Comparison of ENCODE assay signal across 32 mouse cellular contexts in the genomic region with DNA sequence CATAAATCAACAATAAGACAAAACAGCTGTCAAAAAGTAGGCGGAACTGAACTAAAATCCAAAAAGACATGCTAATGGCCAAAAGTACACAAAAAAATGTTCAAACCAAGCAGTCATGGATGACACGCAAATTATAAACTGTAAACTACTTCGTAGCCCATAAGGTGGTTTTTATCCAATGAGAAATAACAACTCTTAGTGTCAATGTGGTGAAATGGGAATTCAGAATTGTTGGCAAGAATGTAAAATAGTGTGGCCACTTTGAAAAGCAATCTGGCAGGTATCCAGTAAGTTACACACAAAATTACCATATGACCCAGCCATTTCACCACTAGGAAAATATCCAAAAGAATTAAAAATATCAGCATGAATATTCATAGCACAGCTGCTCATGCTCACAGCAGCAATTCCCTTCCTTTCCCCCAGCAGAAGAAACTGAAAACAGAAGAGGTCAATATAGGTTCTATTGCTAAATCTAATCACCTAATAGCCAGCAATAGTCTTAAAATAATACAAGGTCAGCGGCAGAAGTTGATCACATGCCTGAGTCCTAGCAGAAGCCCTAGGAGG. TPM values are rescaled to one million over a fixed set of nuclear protein-coding genes. Genes with fewer than 3 reads are reported as not detected.
DNase-seq lines count a peak whose midpoint lies in the region; ATAC-seq and TF ChIP-seq lines count a peak whose summit lies in the region.
"Had no signal": no experiment of that assay in that cellular context is flagged by ENCODE, and none has a peak within 500 bp of the region (broad histone marks: within the 10 kb centered on the region; RNA-seq: fewer than 3 reads in every experiment).

No protein-coding gene starts in this region.

- H3K4me1 ChIP-seq in forebrain, embryonic 13.5 days, result no peaks in the 10 kb centered on the region
- no peaks in the 10 kb centered on the region for H3K4me1 ChIP-seq in forebrain, embryonic 10.5 days
- peaks cover 2% of the 10 kb centered on the region; the same call in 1 of the 2 replicates for H3K4me1 ChIP-seq in forebrain, embryonic 16.5 days (replicated peaks; ENCODE audit: control insufficient read depth, insufficient read depth, low read length)
- H3K4me1 ChIP-seq in forebrain, embryonic 11.5 days (replicated peaks; ENCODE audit: control insufficient read depth, insufficient read depth, low read length), result no peaks in the 10 kb centered on the region
- H3K4me1 ChIP-seq in midbrain, postnatal 0 days (ENCODE audit: insufficient read depth, low read length), result no peaks in the 10 kb centered on the region
- no peaks in the 10 kb centered on the region for H3K4me1 ChIP-seq in midbrain, embryonic 14.5 days (ENCODE audit: control insufficient read depth, insufficient read depth, low read length)
- H3K4me1 ChIP-seq: embryonic facial prominence, embryonic 12.5 days; heart, embryonic 12.5 days; heart, embryonic 15.5 days; hindbrain, embryonic 12.5 days had no signal

- H3K9ac ChIP-seq in forebrain, embryonic 13.5 days, result no peak overlapping the region
- no peak overlapping the region for H3K9ac ChIP-seq in forebrain, embryonic 16.5 days (replicated peaks; ENCODE audit: low read depth, low read length)
- no peak overlapping the region for H3K9ac ChIP-seq in forebrain, embryonic 11.5 days (ENCODE audit: low read length)
- no peak overlapping the region for H3K9ac ChIP-seq in midbrain, postnatal 0 days (replicated peaks; ENCODE audit: low read length, poor library complexity, severe bottlenecking)
- no peak overlapping the region for H3K9ac ChIP-seq in midbrain, embryonic 14.5 days (replicated peaks; ENCODE audit: low read length)
- H3K9ac ChIP-seq: embryonic facial prominence, embryonic 12.5 days; heart, embryonic 12.5 days; heart, embryonic 15.5 days; hindbrain, embryonic 12.5 days had no signal

- H3K4me2 ChIP-seq in forebrain, embryonic 13.5 days, result no peak overlapping the region
- no peak overlapping the region for H3K4me2 ChIP-seq in forebrain, embryonic 16.5 days (ENCODE audit: low read length)
- no peak overlapping the region for H3K4me2 ChIP-seq in forebrain, embryonic 11.5 days (ENCODE audit: low read depth, low read length, severe bottlenecking)
- no peak overlapping the region for H3K4me2 ChIP-seq in midbrain, postnatal 0 days (ENCODE audit: low read depth, low read length, poor library complexity, severe bottlenecking)
- H3K4me2 ChIP-seq in midbrain, embryonic 14.5 days (ENCODE audit: low read length), result no peak overlapping the region
- H3K4me2 ChIP-seq: embryonic facial prominence, embryonic 12.5 days; heart, embryonic 12.5 days; heart, embryonic 15.5 days; hindbrain, embryonic 12.5 days had no signal

- H3K9me3 ChIP-seq in forebrain, embryonic 13.5 days (replicated peaks), result no peaks in the 10 kb centered on the region
- no peaks in the 10 kb centered on the region for H3K9me3 ChIP-seq in forebrain, embryonic 10.5 days
- no peaks in the 10 kb centered on the region for H3K9me3 ChIP-seq in forebrain, embryonic 16.5 days (ENCODE audit: control insufficient read depth, low read length)
- no peaks in the 10 kb centered on the region for H3K9me3 ChIP-seq in forebrain, embryonic 11.5 days (ENCODE audit: control insufficient read depth, low read length)
- no peaks in the 10 kb centered on the region for H3K9me3 ChIP-seq in midbrain, postnatal 0 days (ENCODE audit: low read length)
- H3K9me3 ChIP-seq in midbrain, embryonic 14.5 days (ENCODE audit: control insufficient read depth, low read length), result no peaks in the 10 kb centered on the region
- H3K9me3 ChIP-seq: embryonic facial prominence, embryonic 12.5 days; G1E; heart, embryonic 12.5 days; heart, embryonic 15.5 days; hindbrain, embryonic 12.5 days had no signal

- H3K27me3 ChIP-seq in forebrain, embryonic 13.5 days, result no peaks in the 10 kb centered on the region
- H3K27me3 ChIP-seq in forebrain, embryonic 10.5 days (ENCODE audit: poor library complexity, severe bottlenecking), result no peaks in the 10 kb centered on the region
- H3K27me3 ChIP-seq in forebrain, embryonic 16.5 days (replicated peaks; ENCODE audit: control insufficient read depth, insufficient read depth, low read length), result no peaks in the 10 kb centered on the region
- H3K27me3 ChIP-seq in forebrain, embryonic 11.5 days (ENCODE audit: control insufficient read depth, insufficient read depth, low read length), result no peaks in the 10 kb centered on the region
- no peaks in the 10 kb centered on the region for H3K27me3 ChIP-seq in midbrain, postnatal 0 days (ENCODE audit: insufficient read depth, low read length)
- no peaks in the 10 kb centered on the region for H3K27me3 ChIP-seq in midbrain, embryonic 14.5 days (ENCODE audit: control insufficient read depth, insufficient read depth, low read length)
- H3K27me3 ChIP-seq: CH12.LX; embryonic facial prominence, embryonic 12.5 days; heart, embryonic 12.5 days; heart, embryonic 15.5 days; hindbrain, embryonic 12.5 days had no signal

- no peaks in the 10 kb centered on the region for H3K36me3 ChIP-seq in forebrain, embryonic 13.5 days (ENCODE audit: poor library complexity, severe bottlenecking)
- no peaks in the 10 kb centered on the region for H3K36me3 ChIP-seq in forebrain, embryonic 10.5 days (replicated peaks)
- H3K36me3 ChIP-seq in forebrain, embryonic 16.5 days (ENCODE audit: control insufficient read depth, insufficient read depth), result no peaks in the 10 kb centered on the region
- no peaks in the 10 kb centered on the region for H3K36me3 ChIP-seq in forebrain, embryonic 11.5 days (ENCODE audit: control insufficient read depth, insufficient read depth, low read length)
- no peaks in the 10 kb centered on the region for H3K36me3 ChIP-seq in midbrain, postnatal 0 days (ENCODE audit: insufficient read depth, low read length)
- H3K36me3 ChIP-seq in midbrain, embryonic 14.5 days (ENCODE audit: control insufficient read depth, insufficient read depth, low read length), result no peaks in the 10 kb centered on the region
- H3K36me3 ChIP-seq: embryonic facial prominence, embryonic 12.5 days; G1E; heart, embryonic 12.5 days; heart, embryonic 15.5 days; hindbrain, embryonic 12.5 days had no signal

- H3K27ac ChIP-seq in forebrain, embryonic 13.5 days, result no peak overlapping the region
- H3K27ac ChIP-seq in forebrain, embryonic 10.5 days, result no peak overlapping the region
- H3K27ac ChIP-seq in forebrain, embryonic 16.5 days (ENCODE audit: low read length), result no peak overlapping the region
- H3K27ac ChIP-seq in forebrain, embryonic 11.5 days (ENCODE audit: low read depth, low read length), result no peak overlapping the region
- H3K27ac ChIP-seq in midbrain, postnatal 0 days (ENCODE audit: low read depth, low read length), result no peak overlapping the region
- H3K27ac ChIP-seq in midbrain, embryonic 14.5 days (replicated peaks; ENCODE audit: low read depth, low read length), result no peak overlapping the region
- H3K27ac ChIP-seq: embryonic facial prominence, embryonic 12.5 days; gastrocnemius, adult 2 months; heart, embryonic 15.5 days; hindbrain, embryonic 12.5 days had no signal

- peak; percentile 45; the same call in 1 of the 2 replicates for ATAC-seq in forebrain, embryonic 13.5 days
- ATAC-seq in forebrain, embryonic 16.5 days, result peak; percentile 69
- no peak for ATAC-seq in forebrain, embryonic 11.5 days (replicated peaks; ENCODE audit: low FRiP score)
- no peak for ATAC-seq in midbrain, postnatal 0 days (ENCODE audit: low FRiP score)
- ATAC-seq in midbrain, embryonic 14.5 days (ENCODE audit: low FRiP score, low TSS enrichment), result no peak
- ATAC-seq: hindbrain, embryonic 16.5 days; inflammation-experienced regulatory T-cells, adult 6 months; intestine, embryonic 16.5 days; Patski had no signal

- no peak for TF ChIP-seq CTCF in midbrain, postnatal 0 days (IDR thresholded peaks at IDR 0.05)

- 85% methylated on average over 4 of the region's 4 CpGs for WGBS in forebrain, embryonic 13.5 days
- WGBS in forebrain, embryonic 10.5 days, result 92% methylated on average over 4 of the region's 4 CpGs
- 64% methylated on average over 4 of the region's 4 CpGs for WGBS in forebrain, embryonic 16.5 days
- 93% methylated on average over 4 of the region's 4 CpGs for WGBS in forebrain, embryonic 11.5 days
- 91% methylated on average over 4 of the region's 4 CpGs for WGBS in midbrain, postnatal 0 days
- 86% methylated on average over 4 of the region's 4 CpGs for WGBS in midbrain, embryonic 14.5 days

- DNase-seq in forebrain, embryonic 10.5 days (ENCODE audit: extremely low spot score, low spot score), result no peak
- DNase-seq in forebrain, embryonic 11.5 days (ENCODE audit: low spot score), result no peak
- DNase-seq in midbrain, postnatal 0 days (ENCODE audit: low spot score), result peak; percentile 22
- DNase-seq in midbrain, embryonic 14.5 days, result no peak
- DNase-seq in cerebellum, postnatal 4 days (ENCODE audit: low spot score in 2 of 2), result no peak
- DNase-seq: adrenal gland, adult 2 months; adrenal gland, postnatal 14 days; B cell, adult 2 months; cerebellum, adult 11-12 months; cerebellum, adult 8-10 months; cerebellum, postnatal 10 days; cerebellum, postnatal 36 days; gastrocnemius, adult 2 months; gastrocnemius, postnatal 14 days; heart, adult 18-20 months; heart, postnatal 10 days; heart, postnatal 36 days; kidney, adult 18-20 months; kidney, adult 9 months had no signal

- H3K4me3 ChIP-seq in forebrain, embryonic 13.5 days, result no peak overlapping the region
- H3K4me3 ChIP-seq in forebrain, embryonic 10.5 days, result no peak overlapping the region
- no peak overlapping the region for H3K4me3 ChIP-seq in forebrain, embryonic 16.5 days (replicated peaks; ENCODE audit: low read length)
- H3K4me3 ChIP-seq in forebrain, embryonic 11.5 days (ENCODE audit: low read depth, low read length), result no peak overlapping the region
- no peak overlapping the region for H3K4me3 ChIP-seq in midbrain, postnatal 0 days (ENCODE audit: low read depth, low read length)
- H3K4me3 ChIP-seq in midbrain, embryonic 14.5 days (replicated peaks; ENCODE audit: low read depth, low read length), result no peak overlapping the region
- H3K4me3 ChIP-seq: embryonic facial prominence, embryonic 12.5 days; erythroblast, embryonic 14.5 days; gastrocnemius, adult 2 months; heart, embryonic 12.5 days; heart, embryonic 15.5 days; hindbrain, embryonic 12.5 days had no signal

RNA-seq across cellular contexts. Expression of a gene that starts 16.4 kb away (rescaled TPM):
- 2.6 and 3.9 TPM in 2 replicates for polyA plus RNA-seq in forebrain, embryonic 13.5 days (2015; fragmentation: Nextera tagmentation; extraction: Ambion mirVana)
- polyA plus RNA-seq in forebrain, embryonic 10.5 days (2016; fragmentation: Nextera tagmentation; extraction: Ambion mirVana), result 0.10 TPM in 1 of 2 replicates, not detected in the other
- 6.3 and 10.3 TPM in 2 replicates for polyA plus RNA-seq in forebrain, embryonic 16.5 days (2015; fragmentation: Nextera tagmentation; extraction: Ambion mirVana)
- polyA plus RNA-seq in forebrain, embryonic 11.5 days (2014; fragmentation: Nextera tagmentation; extraction: Ambion mirVana), result 0.39 and 0.64 TPM in 2 replicates
- total RNA-seq in midbrain, postnatal 0 days (2014; rRNA removed), result 27.4 and 30.1 TPM in 2 replicates
- 14.8 and 16.5 TPM in 2 replicates for polyA plus RNA-seq in midbrain, postnatal 0 days (2015; fragmentation: Nextera tagmentation; extraction: Ambion mirVana)
- 5.1 and 8.0 TPM in 2 replicates for polyA plus RNA-seq in midbrain, embryonic 14.5 days (2014; fragmentation: Nextera tagmentation; extraction: Ambion mirVana)
- total RNA-seq: adrenal gland, adult 2 months; adrenal gland, postnatal 14 days; CH12.LX had no signal
- polyA plus RNA-seq: adrenal gland, adult 2 months; G1E; inflammation-experienced regulatory T-cells, adult 6 months; Patski had no signal

RNA-seq across cellular contexts. Expression of a gene that starts 50.7 kb away (rescaled TPM):
- 24.1 and 26.0 TPM in 2 replicates for polyA plus RNA-seq in forebrain, embryonic 13.5 days (2015; fragmentation: Nextera tagmentation; extraction: Ambion mirVana)
- polyA plus RNA-seq in forebrain, embryonic 10.5 days (2016; fragmentation: Nextera tagmentation; extraction: Ambion mirVana), result 19.5 and 20.8 TPM in 2 replicates
- polyA plus RNA-seq in forebrain, embryonic 16.5 days (2015; fragmentation: Nextera tagmentation; extraction: Ambion mirVana), result 27.9 and 30.1 TPM in 2 replicates
- 26.1 and 31.4 TPM in 2 replicates for polyA plus RNA-seq in forebrain, embryonic 11.5 days (2014; fragmentation: Nextera tagmentation; extraction: Ambion mirVana)
- total RNA-seq in midbrain, postnatal 0 days (2014; rRNA removed), result 27.5 and 29.0 TPM in 2 replicates
- 12.4 and 14.4 TPM in 2 replicates for polyA plus RNA-seq in midbrain, postnatal 0 days (2015; fragmentation: Nextera tagmentation; extraction: Ambion mirVana)
- 25.8 and 33.4 TPM in 2 replicates for polyA plus RNA-seq in midbrain, embryonic 14.5 days (2014; fragmentation: Nextera tagmentation; extraction: Ambion mirVana)

Comparison
In these comparisons a context has a peak if more than half of its experiments do, and no peak if none do; other contexts are left out.
1. ATAC-seq: peak in forebrain, embryonic 13.5 days (single experiment) and forebrain, embryonic 16.5 days (single experiment); none in forebrain, embryonic 11.5 days (single experiment), midbrain, postnatal 0 days (single experiment) and midbrain, embryonic 14.5 days (single experiment).